Mouse (Mus musculus) cortical plate, adult 2 months (tissue): Measurements from ENCODE around the gene Dtd1. TPM values are rescaled to one million over a fixed set of nuclear protein-coding genes. Genes with fewer than 3 reads are reported as not detected.

ENCODE experiments used
- H3K27ac ChIP-seq: fragments of 200-500 bp; 2 replicates; pipeline ENCODE4 v1.5.1; 2012; ENCODE audit warnings: low read length, control low read depth, inconsistent platforms; ENCODE audit not compliant: insufficient read depth
- H3K4me1 ChIP-seq: fragments of 200-500 bp; 2 replicates; pipeline ENCODE4 v1.6.1; 2011; ENCODE audit warnings: low read length; ENCODE audit not compliant: control insufficient read depth, insufficient read depth
- H3K4me3 ChIP-seq: fragments of 200-500 bp; 2 replicates; pipeline ENCODE4 v1.5.1; 2011; ENCODE audit warnings: mild to moderate bottlenecking, low read length, control low read depth; ENCODE audit not compliant: insufficient read depth
- CTCF ChIP-seq: fragments of 200-500 bp; IDR thresholded peaks from 2 replicates; pipeline ENCODE4 v1.5.1; 2011; ENCODE audit warnings: mild to moderate bottlenecking, control low read depth, low read length; ENCODE audit not compliant: insufficient read depth; ENCODE audit errors: extremely low read depth
- POLR2A ChIP-seq: fragments of 200-500 bp; IDR thresholded peaks from 2 replicates; pipeline ENCODE4 v1.6.1; 2011; ENCODE audit warnings: mild to moderate bottlenecking, low read length, control low read depth; ENCODE audit not compliant: insufficient read depth; ENCODE audit errors: extremely low read depth
- polyA plus RNA-seq: library from polyadenylated mRNA; depleted of rRNA; stranded (reverse); fragments of >200 nt; gene quantifications from 2 replicates; pipeline ENCODE4 v1.2.3, GENCODE M21; 2012

Dtd1 gene
- polyA plus RNA-seq, 1 experiment, result 61.9 TPM

DNA sequence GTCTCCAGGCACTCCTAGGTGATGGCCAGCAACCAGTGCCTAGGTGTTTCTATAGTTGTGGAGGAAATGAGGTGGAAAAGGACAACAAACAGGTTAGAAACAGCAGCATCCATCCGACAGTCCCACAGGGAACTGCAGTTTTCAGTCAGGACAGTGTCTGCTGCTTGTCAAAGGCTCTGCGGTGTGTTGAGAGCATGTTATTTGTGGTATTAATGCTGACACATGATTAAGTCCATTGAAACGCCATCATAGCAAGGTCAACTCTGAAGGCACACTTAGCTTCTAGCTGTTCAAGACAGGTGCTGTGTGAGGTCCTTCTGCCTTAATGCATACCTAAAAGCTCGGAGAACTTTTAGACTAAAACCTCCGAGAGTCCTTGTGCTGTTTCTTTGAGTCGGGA is 161.0 kb downstream of the Dtd1 start:
- Histone ChIP-seq H3K4me3 (no peak overlapping the region), H3K4me1 (no peaks in the 10 kb centered on the region), H3K27ac (no peak overlapping the region)
- TF ChIP-seq POLR2A (no peak), CTCF (no peak)

DNA sequence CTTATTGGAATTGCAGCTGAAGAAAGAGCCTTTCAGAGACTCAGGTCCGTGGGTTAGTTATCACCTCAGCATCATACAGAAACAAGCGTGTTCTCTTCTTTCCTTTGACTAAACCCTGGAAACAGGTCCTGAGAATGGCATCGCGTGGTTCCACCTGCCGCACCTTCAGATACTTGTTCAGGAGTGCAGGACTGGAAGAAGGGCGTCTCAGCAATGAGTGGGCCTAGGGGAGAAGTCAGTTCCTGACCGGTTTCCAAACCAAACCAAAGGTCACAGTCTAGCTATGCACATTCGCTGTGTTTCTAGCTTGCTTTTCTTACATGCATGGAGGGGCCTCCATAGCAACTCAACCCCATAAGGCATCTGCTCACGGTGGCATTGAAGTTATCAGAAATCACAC is 164.0 kb downstream of the Dtd1 start:
- no peak for TF ChIP-seq POLR2A
- no peak for TF ChIP-seq CTCF

DNA sequence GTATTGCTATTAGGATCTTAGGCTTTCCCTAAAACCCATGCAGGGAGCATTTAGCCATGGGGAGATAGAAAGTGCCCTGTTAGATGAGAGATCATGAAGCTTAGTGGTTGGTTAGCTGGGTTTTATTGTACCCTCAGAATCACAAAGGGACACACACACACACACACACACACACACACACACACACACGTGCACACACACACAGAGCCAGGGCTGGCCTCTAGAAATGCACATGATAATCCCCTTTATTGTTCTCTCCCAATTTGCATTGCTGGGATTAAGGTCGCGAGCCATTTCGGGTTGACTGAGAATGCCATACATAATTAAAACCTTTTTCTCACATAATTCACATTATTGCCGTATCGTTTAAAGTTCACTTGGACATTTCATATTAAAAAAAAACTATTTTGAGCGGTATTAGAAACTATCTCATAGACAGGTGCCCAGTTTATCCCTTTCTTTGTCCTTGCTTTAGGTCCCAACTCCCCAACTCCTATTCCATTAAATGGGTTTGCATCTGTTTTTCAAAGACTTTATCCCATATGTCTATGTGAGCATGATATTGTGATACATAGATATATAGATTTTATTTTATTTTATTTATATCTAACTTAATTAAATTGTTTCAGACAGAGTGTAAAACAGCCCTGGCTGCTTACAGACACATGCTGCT is 164.6 kb downstream of the Dtd1 start:
- H3K4me3 ChIP-seq, result no peak overlapping the region
- no peak overlapping the region for H3K27ac ChIP-seq
- TF ChIP-seq POLR2A, result no peak
- TF ChIP-seq CTCF, result no peak
- no peaks in the 10 kb centered on the region for H3K4me1 ChIP-seq

More for the DNA sequence above, 164.0 kb downstream of the Dtd1 start:
- Histone ChIP-seq H3K27ac (no peak overlapping the region), H3K4me3 (no peak overlapping the region), H3K4me1 (no peaks in the 10 kb centered on the region)

DNA sequence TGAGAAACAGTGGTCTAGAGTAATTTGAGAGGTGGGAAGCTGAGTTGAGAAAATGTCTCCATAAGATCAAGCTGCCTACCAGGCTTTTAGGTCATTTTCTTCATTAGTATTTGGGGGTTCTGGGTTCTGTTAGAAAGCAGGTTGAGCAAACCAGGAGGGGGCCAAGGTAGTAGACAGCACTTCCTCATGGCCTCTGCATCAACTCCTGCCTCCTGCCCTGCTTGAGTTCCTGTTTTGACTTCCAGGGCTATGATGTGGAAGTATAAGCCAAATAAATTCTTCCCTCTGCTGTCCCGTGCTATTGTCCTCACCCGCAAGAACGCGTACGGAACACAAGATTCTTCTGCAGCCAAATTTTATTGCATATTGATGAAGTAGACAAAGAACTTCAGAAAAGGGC is 165.5 kb downstream of the Dtd1 start:
- TF ChIP-seq CTCF, result no peak
- no peak for TF ChIP-seq POLR2A
- no peak overlapping the region for H3K27ac ChIP-seq
- peaks cover 2% of the 10 kb centered on the region; the same call in 1 of the 2 replicates for H3K4me1 ChIP-seq
- H3K4me3 ChIP-seq, result no peak overlapping the region

DNA sequence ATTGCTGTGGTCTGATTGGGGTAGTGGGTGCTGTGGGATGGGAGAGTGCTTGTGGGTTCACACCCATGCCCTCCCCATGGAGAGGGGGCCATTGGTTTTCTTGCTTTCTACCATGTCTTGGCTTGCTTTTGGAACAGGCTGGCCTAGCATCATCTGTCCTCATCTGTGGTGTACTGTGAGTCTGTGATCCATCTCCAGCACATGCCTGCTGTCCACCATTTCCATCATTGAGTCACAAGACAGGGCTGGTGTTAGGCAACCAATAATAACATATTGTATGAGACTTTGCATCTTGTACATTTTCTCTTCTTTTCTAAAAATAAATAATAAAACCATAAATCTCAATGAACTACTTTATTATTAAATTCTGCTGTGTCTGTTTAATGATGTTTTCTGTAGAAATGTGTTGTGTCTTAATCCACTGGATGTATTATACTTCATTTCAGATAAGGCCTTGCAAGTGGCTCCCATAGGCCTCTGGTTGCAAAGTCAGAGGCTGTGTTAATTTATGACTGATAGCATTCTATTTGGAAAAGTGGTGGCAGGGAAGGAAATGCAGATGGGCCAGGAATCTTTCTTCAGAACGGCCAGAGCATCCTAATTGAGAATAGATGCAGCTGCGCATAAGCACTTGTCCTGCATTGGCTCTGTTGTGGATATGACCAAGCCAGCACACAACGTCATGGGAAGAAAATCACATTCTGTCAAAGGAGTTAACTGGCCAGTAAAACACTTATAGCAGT is 168.8 kb downstream of the Dtd1 start:
- TF ChIP-seq CTCF (no peak), POLR2A (no peak)
- Histone ChIP-seq H3K4me3 (no peak overlapping the region), H3K27ac (no peak overlapping the region), H3K4me1 (peaks cover 2% of the 10 kb centered on the region; the same call in 1 of the 2 replicates)

DNA sequence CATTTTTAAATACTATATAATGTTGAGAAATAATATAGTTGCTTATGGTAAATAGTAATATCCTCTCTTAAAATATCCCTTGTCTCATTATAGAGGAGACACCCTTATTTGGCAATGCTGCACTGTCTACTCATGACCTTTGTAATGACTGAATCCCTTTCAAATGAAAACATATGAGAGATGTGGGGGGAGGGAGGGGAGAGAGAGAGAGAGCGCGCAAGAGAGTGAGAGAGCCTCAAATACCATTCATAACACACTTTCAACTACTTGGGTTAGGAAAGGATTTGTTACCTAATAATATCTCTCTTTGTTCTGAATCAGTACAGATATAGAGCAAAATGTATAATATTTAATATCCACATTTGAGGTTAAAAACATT is 169.4 kb downstream of the Dtd1 start:
- Histone ChIP-seq H3K27ac (no peak overlapping the region; the same call in 1 of the 2 replicates), H3K4me1 (peaks cover 2% of the 10 kb centered on the region; the same call in 1 of the 2 replicates), H3K4me3 (no peak overlapping the region)
- no peak for TF ChIP-seq POLR2A
- no peak for TF ChIP-seq CTCF

DNA sequence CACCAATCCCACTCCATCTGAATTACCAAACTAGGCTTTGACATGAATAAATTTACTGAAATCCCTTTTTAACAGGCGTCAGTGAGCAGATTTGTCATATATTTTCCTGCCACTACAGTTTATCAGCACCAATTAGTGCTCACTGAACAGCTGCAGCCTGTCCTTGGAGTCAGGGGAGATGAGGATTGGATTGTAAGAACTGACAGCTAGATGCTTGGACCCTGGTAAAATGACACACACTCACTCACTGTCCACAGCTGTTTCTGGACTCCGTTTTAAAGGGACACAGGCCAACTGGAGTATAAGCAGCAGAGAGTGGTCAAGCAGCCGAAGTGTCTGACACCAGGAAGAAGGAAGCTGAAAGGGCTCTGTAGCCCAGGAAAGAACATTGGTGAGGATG is 169.9 kb downstream of the Dtd1 start:
- TF ChIP-seq POLR2A (no peak), CTCF (no peak)
- no peak overlapping the region for H3K4me3 ChIP-seq
- H3K4me1 ChIP-seq, result peaks cover 2% of the 10 kb centered on the region; the same call in 1 of the 2 replicates
- H3K27ac ChIP-seq, result no peak overlapping the region

DNA sequence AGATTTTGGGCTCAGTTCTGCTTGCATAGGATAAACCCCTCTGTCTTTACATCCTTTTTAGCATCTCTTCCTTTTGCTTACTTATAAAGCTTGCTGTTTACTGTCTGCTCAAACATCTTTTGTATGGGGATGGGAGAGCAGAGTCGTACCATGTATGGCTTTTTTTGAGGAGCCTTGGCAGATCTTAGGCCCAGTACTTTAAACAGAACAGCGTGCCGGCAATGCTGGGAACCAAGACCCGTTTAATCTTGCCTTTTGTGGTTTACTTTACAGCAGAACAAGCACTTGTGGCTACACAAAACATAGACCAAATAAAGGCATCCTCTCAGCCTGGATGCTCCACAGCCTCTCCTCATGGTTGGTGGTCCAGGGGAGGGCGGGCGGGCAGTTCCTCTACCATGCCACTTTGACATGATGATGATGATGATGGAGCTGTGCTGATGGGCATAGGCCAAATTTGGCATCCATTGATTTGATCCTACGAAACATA is 170.8 kb downstream of the Dtd1 start:
- Histone ChIP-seq H3K4me3 (no peak overlapping the region), H3K4me1 (peaks cover 2% of the 10 kb centered on the region; the same call in 1 of the 2 replicates), H3K27ac (no peak overlapping the region)
- TF ChIP-seq CTCF, result no peak
- no peak for TF ChIP-seq POLR2A

DNA sequence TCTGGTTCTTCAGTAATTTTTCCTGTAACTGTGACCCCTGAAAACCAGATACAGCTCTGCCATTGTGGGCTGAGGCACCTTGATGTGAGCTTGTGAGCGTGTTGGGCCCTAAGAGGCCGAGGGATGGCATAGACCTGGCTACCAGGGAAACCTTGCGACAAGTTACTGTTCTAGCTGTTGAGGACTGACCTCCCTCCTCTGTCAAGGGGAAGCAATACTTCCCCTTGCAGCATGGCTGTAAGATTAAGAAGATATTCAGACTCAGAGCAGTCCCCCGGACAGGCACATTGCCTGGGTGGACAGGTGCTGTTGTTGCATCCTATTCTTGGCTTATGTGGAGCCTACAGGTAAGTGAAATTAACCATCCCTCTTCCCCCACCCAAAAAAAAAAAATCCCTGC is 172.1 kb downstream of the Dtd1 start:
- Histone ChIP-seq H3K27ac (no peak overlapping the region), H3K4me1 (peaks cover 2% of the 10 kb centered on the region; the same call in 1 of the 2 replicates), H3K4me3 (no peak overlapping the region)
- no peak for TF ChIP-seq POLR2A
- TF ChIP-seq CTCF, result no peak
